Mouse (Mus musculus) kidney, adult 9 months (tissue): ENCODE measurements around the gene Hexim2.

Experiments
- DNase-seq: peaks from one replicate; pipeline ENCODE4 v3.0.0; 2022

The Hexim2 gene

GRCm38 (mm10) chr11:103131701-103132575, at the start of gene Hexim2:
Hexim2 (plus strand) TSS chr11:103132429.
- peak; percentile 62 for DNase-seq

DNA sequence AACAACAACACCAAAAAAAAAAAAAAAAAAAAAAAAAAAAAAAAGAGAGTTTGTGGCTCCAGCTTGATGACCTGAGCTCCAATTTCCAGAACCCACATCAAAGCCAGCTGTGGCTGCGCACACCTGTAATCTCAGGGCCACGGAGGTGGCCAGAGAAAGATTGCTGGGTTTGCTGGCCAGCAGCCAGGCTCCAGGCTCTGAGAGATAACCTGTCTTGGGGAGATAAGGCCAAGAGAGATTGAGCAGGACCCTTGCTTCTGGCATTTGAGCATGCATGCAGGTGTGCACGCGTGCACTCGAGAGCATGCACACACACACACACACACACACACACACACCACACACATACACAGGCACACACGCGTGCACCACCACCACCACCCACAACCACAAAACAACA, 38.9 kb upstream of the Hexim2 start:
- DNase-seq: no peak

DNA sequence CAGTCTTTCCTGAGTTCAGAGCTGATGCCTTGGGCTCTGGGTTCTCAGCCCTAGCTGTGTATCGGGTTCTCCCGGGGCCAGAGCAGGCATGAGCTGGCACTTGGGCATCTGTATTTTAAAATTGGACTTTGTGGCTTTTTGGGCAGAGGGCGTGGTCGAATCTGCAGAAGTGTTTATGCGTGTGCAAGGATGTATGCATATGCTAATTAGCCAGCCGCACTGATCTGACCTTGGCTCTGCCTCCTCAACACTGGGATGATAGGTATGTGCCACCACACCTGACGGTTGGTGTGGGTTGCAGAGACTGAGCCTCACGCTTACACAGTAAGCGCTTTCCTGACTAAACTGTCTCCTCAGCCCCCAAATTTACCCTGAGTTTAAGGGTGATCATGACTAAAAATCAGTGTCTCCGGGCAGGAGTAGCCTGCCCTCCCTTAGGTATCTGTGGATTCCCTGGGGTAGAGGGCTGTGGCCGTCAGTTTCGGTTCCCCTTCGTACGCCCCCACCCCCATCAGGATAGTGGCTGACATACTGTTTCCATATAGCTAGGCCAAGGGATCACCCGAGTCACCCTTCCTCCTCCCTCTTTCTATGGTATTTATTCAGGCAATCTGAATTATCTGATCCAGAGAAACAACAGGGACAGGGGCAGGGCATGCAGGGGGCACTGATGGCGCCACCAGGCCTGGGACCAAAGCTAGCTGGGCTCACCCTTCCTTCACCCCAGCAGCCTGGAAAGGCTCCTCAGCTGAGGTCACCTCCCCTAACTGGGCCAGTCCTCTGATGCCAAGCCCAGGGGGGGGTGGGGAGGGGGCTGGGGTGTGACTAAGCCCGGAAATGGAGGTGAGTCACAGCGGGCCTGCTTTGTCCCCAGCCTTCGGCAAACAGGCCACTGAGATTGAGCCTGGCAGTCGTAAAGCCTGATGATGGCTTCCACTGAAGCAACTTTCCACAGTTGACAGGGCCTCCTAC, 38.1 kb upstream of the Hexim2 start:
- DNase-seq: no peak

- no peak for DNase-seq
These were observed 37.0 kb upstream of the Hexim2 start for GRCm38 (mm10) chr11:103095107-103095670.

- DNase-seq: no peak
These were observed 36.4 kb upstream of the Hexim2 start for GRCm38 (mm10) chr11:103095801-103096200.

- no peak for DNase-seq
These were observed 35.0 kb upstream of the Hexim2 start for GRCm38 (mm10) chr11:103096979-103097894.

DNA sequence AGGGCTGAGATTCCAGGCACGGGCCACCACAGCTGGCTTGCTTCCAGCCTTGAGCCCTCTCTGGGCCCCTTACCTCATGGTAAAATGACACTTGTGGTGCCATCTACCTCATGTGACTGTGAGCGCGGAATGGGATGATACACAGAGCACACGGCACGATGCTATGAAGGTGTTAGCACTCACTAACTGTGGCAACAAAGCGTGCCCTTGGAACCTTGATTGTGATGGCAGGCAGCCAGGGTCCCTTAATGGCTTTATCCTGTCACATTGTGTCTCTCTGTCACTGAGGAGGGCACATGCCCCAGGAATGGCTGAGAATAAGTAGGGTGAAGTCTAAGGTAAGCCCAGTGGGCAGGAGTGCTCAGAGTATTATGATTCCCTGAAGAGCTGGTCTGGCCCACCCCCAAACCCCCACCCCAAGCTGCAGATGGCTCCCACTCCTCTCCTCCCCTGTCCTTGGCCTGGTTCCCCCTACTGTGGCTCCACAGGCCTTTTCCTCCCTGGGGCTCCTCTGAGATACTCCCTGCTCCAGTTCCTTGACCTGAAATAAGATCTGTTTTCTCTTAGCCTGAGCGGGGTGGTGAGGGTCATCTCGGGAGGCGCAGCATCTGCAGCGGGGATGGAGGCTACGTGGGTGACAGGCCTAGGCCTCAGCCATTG, 33.6 kb upstream of the Hexim2 start:
- peak; percentile 17 for DNase-seq

DNA sequence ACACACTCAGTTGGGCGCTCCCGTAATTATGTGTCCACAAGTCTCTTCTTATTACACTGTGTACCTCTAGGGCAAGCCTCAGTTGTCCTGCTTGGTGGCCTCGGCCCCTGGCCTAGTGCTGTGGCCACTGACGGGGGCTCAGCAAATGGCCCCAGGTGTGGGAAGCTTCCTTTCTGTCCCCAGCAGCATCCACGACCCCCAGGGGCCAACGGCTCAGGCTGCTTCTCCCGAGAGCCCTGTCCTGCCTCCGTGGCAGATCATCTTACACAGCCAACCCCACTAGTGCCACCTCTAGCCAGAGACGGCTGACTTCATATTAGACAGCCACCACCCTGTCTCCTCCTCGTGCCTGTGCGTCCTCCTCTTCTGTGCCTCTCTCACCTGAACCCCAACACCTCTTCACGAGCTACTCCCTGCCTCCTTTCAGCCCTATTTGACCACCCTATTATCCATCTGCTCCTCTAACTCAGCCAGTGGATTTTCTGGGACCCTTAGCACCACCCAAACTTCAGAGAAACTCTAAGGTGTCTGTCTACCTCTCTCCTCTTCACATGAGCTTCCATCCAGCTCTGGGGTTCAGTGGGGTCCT, 32.8 kb upstream of the Hexim2 start:
- no peak for DNase-seq

GRCm38 (mm10) chr11:103100361-103100760, 31.9 kb upstream of the Hexim2 start:
- no peak for DNase-seq

- peak; percentile 91 for DNase-seq
These were observed 30.8 kb upstream of the Hexim2 start, which contains the start of the genes Plcd3 and Acbd4 for GRCm38 (mm10) chr11:103101481-103101865. Plcd3 (minus strand) TSS chr11:103101658. Acbd4 (plus strand) TSS chr11:103101682.

GRCm38 (mm10) chr11:103101866-103102501, 30.2 kb upstream of the Hexim2 start:
- DNase-seq: peak; percentile 87

GRCm38 (mm10) chr11:103102725-103103349, 29.4 kb upstream of the Hexim2 start:
- peak; percentile 99 for DNase-seq

DNA sequence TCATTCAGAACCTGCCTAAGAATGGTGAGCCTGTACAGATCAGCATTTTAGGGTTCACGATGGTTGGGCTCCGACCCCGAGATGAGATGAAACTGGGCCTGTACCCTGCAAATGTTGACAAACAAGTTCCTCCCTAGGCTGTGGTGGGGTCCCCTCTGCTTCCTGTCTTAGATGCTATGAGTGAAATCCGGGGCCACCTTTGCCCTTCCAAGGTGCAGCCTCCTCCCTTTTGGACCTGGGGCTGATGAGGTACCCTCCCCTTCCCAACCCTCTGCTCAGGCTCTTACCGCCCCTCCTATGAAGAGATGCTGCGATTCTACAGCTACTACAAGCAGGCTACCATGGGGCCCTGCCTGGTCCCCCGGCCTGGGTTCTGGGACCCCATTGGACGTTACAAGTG, 28.6 kb upstream of the Hexim2 start:
- peak; percentile 70 for DNase-seq

GRCm38 (mm10) chr11:103104469-103104868, 27.8 kb upstream of the Hexim2 start:
- DNase-seq: no peak

DNA sequence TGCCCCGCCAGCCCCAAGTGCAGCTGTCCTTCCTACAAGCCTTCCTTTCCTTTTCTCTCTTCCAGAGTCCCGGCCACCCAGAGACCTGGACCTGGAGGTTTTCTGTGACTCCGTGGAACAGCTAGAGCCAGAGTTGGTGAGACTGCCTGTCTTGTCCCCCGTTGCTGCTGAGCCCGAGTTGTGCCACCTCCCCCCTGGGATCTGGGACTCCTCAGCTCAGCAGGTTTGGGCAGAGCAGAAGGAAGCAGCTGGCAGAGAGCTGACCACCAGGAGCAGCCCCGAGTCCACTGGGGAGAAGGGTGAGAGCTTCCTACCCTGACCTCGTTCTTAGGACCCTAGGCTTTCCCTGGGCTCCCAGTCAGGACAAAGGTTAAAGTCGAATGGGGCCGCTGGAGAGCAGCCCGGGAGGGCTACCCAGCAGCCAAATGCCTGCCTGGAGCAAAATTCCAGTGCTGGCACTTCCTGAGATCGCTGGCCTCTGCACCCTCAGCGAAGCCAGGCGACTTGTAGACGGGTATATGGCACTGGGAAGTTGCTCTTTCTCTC, 27.0 kb upstream of the Hexim2 start:
- peak; percentile 93 for DNase-seq

- no peak for DNase-seq
These were observed 26.4 kb upstream of the Hexim2 start for GRCm38 (mm10) chr11:103105810-103106209.

GRCm38 (mm10) chr11:103106386-103106785, 25.8 kb upstream of the Hexim2 start:
- DNase-seq: no peak

DNA sequence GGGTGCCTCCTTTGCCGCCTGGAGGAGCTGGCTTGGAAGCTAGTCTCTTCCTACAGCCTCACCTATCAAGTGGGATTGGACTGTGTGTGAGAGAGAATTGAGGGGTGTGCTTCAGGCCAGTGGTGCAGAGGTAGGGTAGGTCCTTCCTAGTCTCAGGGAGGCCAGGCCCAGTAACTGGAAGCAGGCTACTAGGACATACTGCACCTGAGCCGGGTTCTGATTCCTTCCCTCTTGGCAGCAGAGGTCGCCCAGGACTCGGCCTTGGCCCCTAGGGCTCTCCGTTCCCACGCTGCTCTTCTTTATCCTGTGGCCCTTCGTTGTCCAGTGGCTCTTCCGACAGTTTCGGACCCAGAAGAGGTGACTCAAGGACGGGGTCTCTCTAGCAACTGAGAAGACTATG, 20.9 kb upstream of the Hexim2 start:
- DNase-seq: no peak

DNA sequence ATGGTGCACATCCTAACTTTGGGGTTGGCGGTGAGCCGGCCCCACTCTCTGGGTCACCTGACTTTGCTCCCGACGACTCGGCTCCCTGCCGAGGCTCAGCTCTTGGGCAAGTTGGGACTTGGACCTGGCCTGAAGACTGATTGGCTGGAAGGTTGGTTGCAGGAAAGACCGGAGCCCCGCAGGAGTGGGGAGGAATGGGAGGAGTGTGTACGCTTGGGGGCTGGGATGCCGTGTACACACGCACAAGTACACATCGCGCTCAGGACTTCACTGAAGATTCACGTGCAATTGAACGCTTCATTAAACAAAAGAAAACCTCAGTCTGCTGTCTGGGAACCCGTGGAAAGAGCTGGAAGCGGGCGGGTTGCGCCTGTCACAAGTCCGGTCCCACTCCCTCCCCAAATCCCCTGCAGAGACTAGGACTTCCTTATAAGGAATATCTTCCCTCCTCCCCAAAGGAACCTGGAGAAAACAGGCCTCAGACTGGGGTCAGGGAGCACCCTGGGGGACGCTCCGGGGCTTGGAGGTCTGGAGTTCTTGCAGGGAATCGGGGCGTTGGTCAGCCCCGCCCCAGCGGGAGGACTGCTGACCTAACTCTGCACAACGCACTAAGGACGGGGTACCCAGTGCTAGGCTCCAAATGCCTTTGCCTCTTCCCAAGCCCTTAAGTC, 20.2 kb upstream of the Hexim2 start:
- DNase-seq: peak; percentile 95
